Mouse (Mus musculus) limb, embryonic 14.5 days (tissue): ENCODE measurements around the gene Synpo2. TPM values are rescaled to one million over a fixed set of nuclear protein-coding genes. Genes with fewer than 3 reads are reported as not detected.

Source experiments
- ATAC-seq: fragments of 200-750 bp; cut with Nextera tagmentation; 2 replicates; pipeline ENCODE4 v1.8.0; 2017; ENCODE audit warnings: low read depth, moderate number of reproducible peaks, moderate TSS enrichment; ENCODE audit not compliant: low FRiP score
- DNase-seq: peaks from one replicate; pipeline ENCODE4 v3.0.0-alpha.2; 2015; ENCODE audit warnings: low spot score
- H3K27ac ChIP-seq: fragments of 300-500 bp; sonication (generic); replicated peaks from 2 replicates; pipeline ENCODE4 v1.5.1; 2014; ENCODE audit warnings: low read depth, mild to moderate bottlenecking, low read length, moderate library complexity, mixed read lengths
- H3K27me3 ChIP-seq: fragments of 300-500 bp; sonication (generic); 2 replicates; pipeline ENCODE4 v1.6.1; 2014; ENCODE audit warnings: low read length, mixed read lengths; ENCODE audit not compliant: control insufficient read depth, insufficient read depth
- H3K36me3 ChIP-seq: fragments of 300-500 bp; sonication (generic); 2 replicates; pipeline ENCODE4 v1.6.1; 2014; ENCODE audit warnings: mild to moderate bottlenecking, low read length, moderate library complexity, mixed read lengths; ENCODE audit not compliant: control insufficient read depth, insufficient read depth
- H3K4me1 ChIP-seq: fragments of 300-500 bp; sonication (generic); 2 replicates; pipeline ENCODE4 v1.6.1; 2014; ENCODE audit warnings: antibody characterized with exemption, low read length, mixed read lengths; ENCODE audit not compliant: control insufficient read depth, insufficient read depth
- H3K4me2 ChIP-seq: fragments of 300-500 bp; sonication (generic); replicated peaks from 2 replicates; pipeline ENCODE4 v1.6.1; 2014; ENCODE audit warnings: low read depth, mild to moderate bottlenecking, low read length, moderate library complexity; ENCODE audit not compliant: severe bottlenecking
- H3K4me3 ChIP-seq: fragments of 300-500 bp; sonication (generic); replicated peaks from 2 replicates; pipeline ENCODE4 v1.5.1; 2014; ENCODE audit warnings: low read length
- H3K9ac ChIP-seq: fragments of 300-500 bp; sonication (generic); 2 replicates; pipeline ENCODE4 v1.6.1; 2014; ENCODE audit warnings: mild to moderate bottlenecking, low read depth, low read length, moderate library complexity; ENCODE audit not compliant: severe bottlenecking
- H3K9me3 ChIP-seq: fragments of 300-500 bp; sonication (generic); 2 replicates; pipeline ENCODE4 v1.6.1; 2016; ENCODE audit warnings: low read length; ENCODE audit not compliant: control insufficient read depth
- POLR2A ChIP-seq: fragments of 200-500 bp; IDR thresholded peaks from 2 replicates; pipeline ENCODE4 v1.8.0; 2012; ENCODE audit warnings: inconsistent platforms, mild to moderate bottlenecking, moderate library complexity, borderline replicate concordance; ENCODE audit not compliant: insufficient read depth, insufficient read length; ENCODE audit errors: extremely low read depth
- WGBS: fragments of 180-500 bp; shearing (Covaris S2); extraction: QIAGEN DNeasy Blood & Tissue Kit; methylation state at CpG from one replicate; pipeline ENCODE4 v1.1.7; 2014; 5-methylcytosine and 5-hydroxymethylcytosine counted together
- polyA plus RNA-seq, 2 experiments: library from polyadenylated mRNA; depleted of rRNA in 1 of 2; stranded (reverse) in 1 of 2; unstranded in 1 of 2; fragments of >200 nt; fragmentation: Nextera tagmentation in 1 of 2; extraction: Ambion mirVana in 1 of 2; gene quantifications; 2 replicates each; pipeline versions ENCODE4 v1.2.1 to v1.2.3; 2012 to 2014

The Synpo2 gene
- polyA plus RNA-seq, 2 experiments = 5.4 to 6.8 TPM

DNA sequence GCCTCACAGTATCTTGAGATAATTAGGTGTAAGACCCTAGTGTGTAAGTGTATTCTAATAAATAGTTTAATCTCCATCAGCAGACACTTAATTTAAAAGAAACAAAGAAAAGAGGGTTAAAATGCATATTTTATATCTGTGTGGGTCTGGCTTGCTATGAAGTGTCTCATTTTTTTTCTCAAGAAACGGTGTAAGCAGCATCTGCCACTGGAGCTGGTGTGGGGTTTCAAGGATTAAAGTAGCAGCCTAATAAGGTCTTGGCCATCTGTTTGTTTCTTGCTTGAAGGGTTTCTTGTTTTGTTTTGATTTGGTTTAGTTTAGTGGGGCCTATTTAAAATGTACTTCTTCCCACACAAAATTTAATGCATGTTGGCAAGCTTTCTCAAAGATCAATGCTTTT lies 46.1 kb downstream of the Synpo2 start:
- DNase-seq (no peak), ATAC-seq (no peak)
- H3K4me1 ChIP-seq = peaks cover 10% of the 10 kb centered on the region
- 23% methylated on average over 1 of the region's 1 CpGs for WGBS
- no peak overlapping the region for H3K9ac ChIP-seq
- no peak overlapping the region for H3K4me3 ChIP-seq
- H3K27me3 ChIP-seq = no peaks in the 10 kb centered on the region
- H3K36me3 ChIP-seq = no peaks in the 10 kb centered on the region
- no peak overlapping the region for H3K27ac ChIP-seq
- TF ChIP-seq POLR2A = no peak
- no peak overlapping the region for H3K4me2 ChIP-seq
- no peaks in the 10 kb centered on the region for H3K9me3 ChIP-seq

DNA sequence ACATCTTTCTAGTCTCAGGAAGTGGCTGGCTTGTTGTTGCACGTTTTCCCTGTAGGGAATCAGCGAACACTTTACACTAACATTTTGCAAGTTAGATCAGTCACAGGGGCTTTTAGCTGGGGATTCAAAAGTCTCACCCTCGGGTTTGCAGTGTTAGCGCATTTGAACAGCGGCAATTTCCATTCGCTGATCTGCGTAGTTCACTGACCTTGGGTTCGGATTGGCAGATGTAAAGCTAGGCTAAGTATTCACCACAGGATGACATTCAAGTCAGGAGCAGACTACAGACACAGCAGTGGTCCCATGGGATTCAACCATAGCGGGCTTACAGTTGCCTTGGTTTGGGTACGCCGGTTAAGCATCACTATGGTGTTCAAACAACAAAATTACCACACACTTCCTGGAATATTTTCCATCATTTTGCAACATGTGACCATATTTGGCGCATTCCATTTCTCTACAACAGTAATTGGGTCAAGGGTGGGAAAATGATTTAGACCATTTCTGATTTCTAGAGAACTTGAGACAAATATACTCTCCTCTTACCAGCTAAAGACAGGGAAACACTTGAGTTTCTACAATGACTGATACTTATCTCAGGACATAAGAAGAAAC lies 47.2 kb downstream of the Synpo2 start:
- no peak for TF ChIP-seq POLR2A
- H3K4me2 ChIP-seq = no peak overlapping the region
- H3K4me1 ChIP-seq = peaks cover 10% of the 10 kb centered on the region
- H3K9ac ChIP-seq = no peak overlapping the region
- H3K27me3 ChIP-seq = no peaks in the 10 kb centered on the region
- 85% methylated on average over 12 of the region's 12 CpGs for WGBS
- no peaks in the 10 kb centered on the region for H3K9me3 ChIP-seq
- DNase-seq (no peak), ATAC-seq (no peak)
- no peaks in the 10 kb centered on the region for H3K36me3 ChIP-seq
- no peak overlapping the region for H3K4me3 ChIP-seq
- H3K27ac ChIP-seq = no peak overlapping the region

GRCm38 (mm10) chr3:123187370-123188124 lies 48.4 kb downstream of the Synpo2 start:
- peak; percentile 83; the same call in 1 of the 2 replicates for ATAC-seq
- 48% methylated on average over 15 of the region's 15 CpGs for WGBS

DNA sequence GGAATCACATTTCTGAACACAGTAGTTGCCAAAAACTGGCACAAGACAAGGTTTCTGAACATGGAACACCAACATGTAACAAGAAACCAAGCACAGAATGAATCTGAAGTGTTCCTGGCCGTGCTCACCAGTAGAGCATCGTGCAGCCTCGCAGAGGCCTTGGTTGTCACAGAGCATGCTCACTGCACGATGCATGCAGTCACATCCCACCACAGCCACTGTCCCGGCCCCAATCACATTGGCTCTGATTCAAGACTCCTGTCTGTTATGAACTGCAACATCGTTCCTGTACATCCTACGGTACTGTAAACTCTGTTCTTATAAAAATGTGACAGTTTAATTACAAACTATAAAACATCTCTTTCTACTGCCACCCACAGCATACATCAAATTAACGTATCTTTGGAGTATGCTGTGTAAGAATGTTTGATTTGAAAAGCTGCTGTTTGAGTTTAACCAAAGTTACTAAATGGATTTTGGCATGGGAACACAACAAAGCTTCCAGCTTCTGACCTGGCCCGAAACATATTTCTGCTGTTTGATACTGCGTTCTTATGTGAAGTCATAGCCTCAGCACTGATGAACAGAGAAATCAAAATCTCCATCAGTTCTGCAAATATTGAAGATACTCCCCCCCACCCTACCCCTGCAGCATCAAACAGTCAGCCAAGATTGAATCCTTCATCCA lies 50.6 kb downstream of the Synpo2 start:
- no peak overlapping the region for H3K4me2 ChIP-seq
- 70% methylated on average over 10 of the region's 10 CpGs for WGBS
- no peaks in the 10 kb centered on the region for H3K9me3 ChIP-seq
- peaks cover 10% of the 10 kb centered on the region for H3K4me1 ChIP-seq
- H3K36me3 ChIP-seq = no peaks in the 10 kb centered on the region
- ATAC-seq = no peak
- H3K9ac ChIP-seq = no peak overlapping the region
- no peak overlapping the region for H3K27ac ChIP-seq
- DNase-seq = no peak
- no peak for TF ChIP-seq POLR2A
- no peak overlapping the region for H3K4me3 ChIP-seq
- no peaks in the 10 kb centered on the region for H3K27me3 ChIP-seq

More at GRCm38 (mm10) chr3:123187370-123188124, 48.4 kb downstream of the Synpo2 start:
- Histone ChIP-seq H3K9ac (no peak overlapping the region), H3K27me3 (no peaks in the 10 kb centered on the region), H3K36me3 (no peaks in the 10 kb centered on the region), H3K4me2 (peak overlapping the region; percentile 9), H3K4me3 (no peak overlapping the region), H3K9me3 (no peaks in the 10 kb centered on the region), H3K4me1 (peaks cover 10% of the 10 kb centered on the region), H3K27ac (peak overlapping the region; percentile 53)
- peak; percentile 41 for DNase-seq
- no peak for TF ChIP-seq POLR2A

DNA sequence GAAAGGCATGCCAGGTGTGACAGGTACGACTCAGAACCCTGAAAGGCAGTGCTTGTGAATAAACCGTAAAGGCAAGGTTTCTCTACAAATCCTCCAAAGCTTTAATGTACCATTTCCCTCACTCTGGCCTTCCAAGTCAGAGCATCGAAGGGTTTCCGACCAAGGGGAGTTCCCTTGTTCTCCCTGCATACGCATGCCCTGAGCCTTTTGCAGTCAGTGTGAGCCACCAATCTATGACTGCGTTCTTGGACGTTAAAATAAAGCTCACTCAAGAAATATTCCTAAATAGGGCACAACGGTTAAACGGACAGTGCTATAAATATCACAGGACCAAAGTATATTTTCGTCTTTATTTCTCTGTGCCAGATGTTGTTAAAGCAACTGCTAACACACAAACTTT lies 51.7 kb downstream of the Synpo2 start:
- H3K9ac ChIP-seq = no peak overlapping the region
- H3K36me3 ChIP-seq = no peaks in the 10 kb centered on the region
- H3K9me3 ChIP-seq = no peaks in the 10 kb centered on the region
- ATAC-seq = no peak
- H3K4me1 ChIP-seq = peaks cover 14% of the 10 kb centered on the region
- H3K4me2 ChIP-seq = no peak overlapping the region
- no peak for TF ChIP-seq POLR2A
- no peaks in the 10 kb centered on the region for H3K27me3 ChIP-seq
- DNase-seq = no peak
- H3K27ac ChIP-seq = no peak overlapping the region
- H3K4me3 ChIP-seq = no peak overlapping the region
- 74% methylated on average over 10 of the region's 10 CpGs for WGBS
